Mouse (Mus musculus) E14TG2a.4 (cell line): ENCODE results near the gene Themis3.

Experiments
- H3K27me3 ChIP-seq: 2 replicates; pipeline ENCODE4 v1.6.1; 2014; ENCODE audit warnings: low read length, control low read depth; ENCODE audit not compliant: insufficient read depth
- H3K36me3 ChIP-seq: 2 replicates; pipeline ENCODE4 v1.6.1; 2014; ENCODE audit warnings: low read length, control low read depth; ENCODE audit not compliant: insufficient read depth
- H3K4me1 ChIP-seq: replicated peaks from 2 replicates; pipeline ENCODE4 v1.6.1; 2014; ENCODE audit warnings: low read depth, low read length, control low read depth
- H3K4me3 ChIP-seq: replicated peaks from 2 replicates; pipeline ENCODE4 v1.5.1; 2014; ENCODE audit warnings: mild to moderate bottlenecking, low read length
- H3K9me3 ChIP-seq: 2 replicates; pipeline ENCODE4 v1.6.1; 2014; ENCODE audit warnings: low read length, control low read depth
- CTCF ChIP-seq: conservative IDR thresholded peaks from 2 replicates; pipeline ENCODE4 v1.5.1; 2014; ENCODE audit warnings: low read length
- NANOG ChIP-seq: IDR thresholded peaks from 2 replicates; pipeline ENCODE4 v1.6.1; 2014; ENCODE audit warnings: borderline replicate concordance, low read length, mixed read lengths
- POU5F1 ChIP-seq: IDR thresholded peaks from 2 replicates; pipeline ENCODE4 v1.6.1; 2014; ENCODE audit warnings: low read length, borderline replicate concordance

The Themis3 gene

DNA sequence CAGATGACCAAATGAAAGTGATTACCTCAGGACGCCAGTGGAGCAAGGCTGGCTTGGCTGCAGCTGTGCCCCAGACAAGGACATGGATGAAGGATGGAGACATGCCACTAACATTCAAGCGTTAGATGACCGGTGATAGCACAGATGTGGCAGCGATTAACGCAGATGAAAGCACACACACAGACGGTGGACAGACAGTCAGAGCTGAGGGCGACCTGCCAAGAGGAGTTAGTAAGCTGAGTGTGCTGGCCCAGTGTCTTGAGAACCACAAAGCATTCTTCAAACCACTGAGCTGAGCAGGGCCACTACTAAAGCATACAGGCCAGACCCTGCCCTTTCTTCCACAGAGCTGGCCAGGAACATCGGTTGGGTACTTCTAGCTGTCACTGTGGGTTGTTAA is 89.5 kb downstream of the Themis3 start:
- TF ChIP-seq NANOG (no peak), CTCF (no peak), POU5F1 (no peak)
- Histone ChIP-seq H3K4me1 (peaks cover 48% of the 10 kb centered on the region), H3K4me3 (no peak overlapping the region), H3K9me3 (no peaks in the 10 kb centered on the region), H3K27me3 (no peaks in the 10 kb centered on the region), H3K36me3 (peaks cover 63% of the 10 kb centered on the region)
